Mouse (Mus musculus): Measurements from ENCODE around the gene Henmt1. TPM values are rescaled to one million over a fixed set of nuclear protein-coding genes. Genes with fewer than 3 reads are reported as not detected.
A peak's percentile ranks its signal among the peaks of the same experiment; 100 is the strongest.

Henmt1 gene
- polyA plus RNA-seq, 1 experiment from 2014 or later, result 0.56 TPM

DNA sequence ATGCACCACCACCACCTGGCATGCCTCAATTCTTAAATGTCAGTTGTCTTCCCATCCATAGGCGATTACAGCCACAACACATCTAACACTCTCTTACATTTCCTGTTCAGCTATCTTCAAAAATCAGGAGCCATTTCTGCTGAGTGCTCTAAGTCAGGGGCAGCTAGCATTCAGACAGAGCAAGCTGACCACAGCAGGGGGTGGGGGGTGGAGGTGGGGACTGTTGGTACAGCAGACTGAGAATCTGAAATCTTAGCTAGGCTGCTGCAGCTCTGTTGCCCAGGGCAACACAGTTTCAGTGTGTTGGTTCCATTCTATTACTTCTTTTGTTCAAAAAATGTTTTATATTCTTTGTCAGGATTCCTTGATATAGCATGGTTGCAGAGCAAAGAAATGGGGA is 46.9 kb downstream of the Henmt1 start:
- no peaks in the 10 kb centered on the region for H3K9me3 ChIP-seq
- H3K27ac ChIP-seq, result 0 out of 2 replicates have a peak overlapping the region, but pooled peaks have one; percentile 51
- no peak overlapping the region for H3K4me2 ChIP-seq
- H3K36me3 ChIP-seq (replicated peaks), result peaks cover 12% of the 10 kb centered on the region
- peaks cover 13% of the 10 kb centered on the region for H3K4me1 ChIP-seq
- no peaks in the 10 kb centered on the region for H3K27me3 ChIP-seq
- peak; percentile 61 for ATAC-seq (ENCODE audit: low FRiP score)
- 84% methylated on average over 1 of the region's 1 CpGs for WGBS
- no peak overlapping the region for H3K9ac ChIP-seq
- no peak overlapping the region for H3K4me3 ChIP-seq (replicated peaks)

DNA sequence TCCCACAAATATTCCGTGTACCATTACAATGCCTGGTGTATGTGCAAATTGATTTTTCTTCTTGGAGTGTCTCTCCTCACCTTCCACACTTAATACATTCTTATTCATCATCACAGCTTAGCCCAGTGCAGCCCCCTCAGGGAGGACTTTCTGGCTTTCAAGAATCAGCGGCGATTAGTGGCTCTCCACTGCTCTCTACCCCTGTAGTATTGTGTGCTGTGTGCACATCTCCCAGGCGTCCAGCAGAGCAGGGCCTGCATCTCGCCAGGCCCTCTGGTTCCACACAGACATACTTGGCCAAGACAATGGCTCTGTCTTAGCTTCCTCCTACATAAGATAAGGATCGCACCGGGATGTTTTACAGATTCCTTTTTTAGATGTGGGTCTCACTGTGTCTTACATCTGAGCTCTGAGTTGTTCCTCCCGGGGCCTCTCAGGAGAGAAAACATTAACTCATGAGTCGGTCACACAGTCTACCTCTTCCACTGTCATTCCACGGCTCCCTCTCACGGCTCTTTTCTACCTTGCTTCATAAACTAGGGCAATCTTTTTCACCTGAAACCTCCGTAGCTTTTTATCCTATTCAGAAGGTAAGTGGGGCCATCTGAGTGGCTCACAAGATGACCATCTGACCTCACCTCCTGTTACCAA is 47.5 kb downstream of the Henmt1 start:
- no peaks in the 10 kb centered on the region for H3K27me3 ChIP-seq
- ATAC-seq (ENCODE audit: low FRiP score), result peak; percentile 51
- 64% methylated on average over 12 of the region's 12 CpGs for WGBS
- no peak overlapping the region for H3K4me2 ChIP-seq
- no peaks in the 10 kb centered on the region for H3K9me3 ChIP-seq
- H3K4me1 ChIP-seq, result peaks cover 13% of the 10 kb centered on the region
- peaks cover 17% of the 10 kb centered on the region for H3K36me3 ChIP-seq (replicated peaks)
- H3K4me3 ChIP-seq (replicated peaks), result no peak overlapping the region
- H3K9ac ChIP-seq, result no peak overlapping the region
- peak overlapping the region; percentile 51 for H3K27ac ChIP-seq

DNA sequence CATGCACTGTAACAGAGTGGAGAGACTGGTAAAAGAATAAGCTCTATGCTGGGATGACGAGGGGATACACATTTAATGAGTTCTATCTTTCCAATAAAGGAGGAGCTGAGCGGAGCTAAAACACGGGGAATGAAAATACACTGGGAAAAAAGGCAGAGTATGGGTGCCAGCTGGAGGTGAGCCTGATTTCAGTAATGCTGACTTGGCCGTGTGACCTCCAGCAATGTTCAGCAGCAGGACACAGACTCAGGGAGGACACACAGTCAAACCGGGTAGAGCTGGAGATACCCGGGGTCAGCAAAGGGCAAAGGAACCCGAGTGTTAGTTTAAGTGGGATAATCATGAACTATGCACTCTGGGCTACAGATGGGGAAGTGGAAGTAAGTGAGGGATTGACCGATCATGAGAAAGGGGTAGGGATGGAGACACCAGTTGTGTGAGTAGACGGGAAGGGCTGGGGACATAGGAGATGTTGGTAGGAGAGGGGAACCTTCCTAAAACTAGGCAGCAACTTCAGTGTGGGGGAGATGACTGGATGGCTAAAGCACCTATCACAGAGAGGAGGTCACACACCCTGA is 50.4 kb downstream of the Henmt1 start:
- Histone ChIP-seq H3K4me3 (replicated peaks) (no peak overlapping the region), H3K27ac (no peak overlapping the region), H3K36me3 (replicated peaks) (peaks cover 17% of the 10 kb centered on the region), H3K4me2 (no peak overlapping the region), H3K9ac (no peak overlapping the region), H3K9me3 (no peaks in the 10 kb centered on the region), H3K27me3 (no peaks in the 10 kb centered on the region), H3K4me1 (peaks cover 13% of the 10 kb centered on the region)
- 91% methylated on average over 9 of the region's 9 CpGs for WGBS
- ATAC-seq (ENCODE audit: low FRiP score), result no peak

- Histone ChIP-seq H3K27ac (no peak overlapping the region), H3K36me3 (replicated peaks) (peaks cover 11% of the 10 kb centered on the region), H3K4me2 (no peak overlapping the region), H3K9me3 (no peaks in the 10 kb centered on the region), H3K9ac (no peak overlapping the region), H3K4me1 (no peaks in the 10 kb centered on the region), H3K27me3 (no peaks in the 10 kb centered on the region), H3K4me3 (replicated peaks) (no peak overlapping the region)
- 94% methylated on average over 2 of the region's 2 CpGs for WGBS
- ATAC-seq (ENCODE audit: low FRiP score), result no peak
Observed at GRCm38 (mm10) chr3:108994477-108994876, 54.8 kb downstream of the Henmt1 start.

DNA sequence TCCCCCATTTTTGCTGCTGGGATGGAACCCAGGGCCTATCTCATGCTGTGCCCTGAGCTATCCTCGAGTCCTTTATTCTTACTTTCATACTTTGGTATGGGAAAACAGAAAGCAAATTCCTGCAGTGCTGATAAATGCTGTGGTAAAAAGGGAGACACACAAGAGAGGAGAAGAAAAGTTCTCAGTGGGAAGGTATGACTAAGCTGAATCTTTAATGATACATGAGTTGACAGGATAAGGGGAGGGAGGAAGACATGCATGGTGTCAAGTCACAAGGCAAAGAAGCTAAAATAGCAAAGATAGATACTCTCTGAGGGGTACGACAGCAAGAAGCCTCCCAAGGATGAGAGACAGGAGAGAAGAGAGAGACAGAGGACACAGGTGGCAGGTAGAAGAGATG is 55.7 kb downstream of the Henmt1 start:
- Histone ChIP-seq H3K4me3 (replicated peaks) (no peak overlapping the region), H3K4me1 (no peaks in the 10 kb centered on the region), H3K36me3 (replicated peaks) (peaks cover 12% of the 10 kb centered on the region), H3K4me2 (no peak overlapping the region), H3K27ac (no peak overlapping the region), H3K9me3 (no peaks in the 10 kb centered on the region), H3K27me3 (no peaks in the 10 kb centered on the region), H3K9ac (no peak overlapping the region)
- ATAC-seq (ENCODE audit: low FRiP score), result no peak
- 87% methylated on average over 2 of the region's 2 CpGs for WGBS

- WGBS, result 88% methylated on average over 11 of the region's 11 CpGs
- H3K9me3 ChIP-seq, result no peaks in the 10 kb centered on the region
- no peak overlapping the region for H3K9ac ChIP-seq
- no peak for ATAC-seq (ENCODE audit: low FRiP score)
- no peaks in the 10 kb centered on the region for H3K4me1 ChIP-seq
- H3K4me3 ChIP-seq (replicated peaks), result no peak overlapping the region
- no peaks in the 10 kb centered on the region for H3K27me3 ChIP-seq
- peaks cover 12% of the 10 kb centered on the region for H3K36me3 ChIP-seq (replicated peaks)
- no peak overlapping the region for H3K4me2 ChIP-seq
- no peak overlapping the region for H3K27ac ChIP-seq
Observed at GRCm38 (mm10) chr3:108997284-108997683, 57.6 kb downstream of the Henmt1 start.

DNA sequence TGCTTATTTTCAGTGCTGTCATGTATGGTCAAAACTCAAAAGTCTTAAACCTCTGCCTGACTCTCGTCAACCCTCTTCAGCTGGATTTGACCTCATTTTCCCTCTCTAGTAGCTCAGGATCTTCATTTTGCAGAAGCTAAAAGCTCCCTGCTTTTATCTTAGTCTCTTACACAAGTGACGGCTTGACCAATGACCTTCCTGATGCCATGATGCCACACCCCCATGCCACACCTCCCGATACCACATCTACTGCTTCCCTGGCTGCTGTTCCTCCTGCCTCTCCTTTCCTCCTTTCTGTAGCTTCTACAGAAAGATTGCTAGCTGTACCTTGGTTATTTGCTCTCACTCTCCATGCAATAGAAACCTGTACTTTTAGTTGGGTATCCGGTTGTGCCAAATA is 58.1 kb downstream of the Henmt1 start:
- H3K27ac ChIP-seq, result no peak overlapping the region
- H3K4me1 ChIP-seq, result no peaks in the 10 kb centered on the region
- H3K27me3 ChIP-seq, result no peaks in the 10 kb centered on the region
- ATAC-seq (ENCODE audit: low FRiP score), result no peak
- H3K9ac ChIP-seq, result no peak overlapping the region
- 75% methylated on average over 4 of the region's 4 CpGs for WGBS
- no peak overlapping the region for H3K4me3 ChIP-seq (replicated peaks)
- no peaks in the 10 kb centered on the region for H3K9me3 ChIP-seq
- H3K36me3 ChIP-seq (replicated peaks), result peaks cover 17% of the 10 kb centered on the region
- no peak overlapping the region for H3K4me2 ChIP-seq

GRCm38 (mm10) chr3:108999173-108999572 is 59.5 kb downstream of the Henmt1 start:
- ATAC-seq (ENCODE audit: low FRiP score), result no peak
- 90% methylated on average over 1 of the region's 1 CpGs for WGBS
- no peak overlapping the region for H3K4me2 ChIP-seq
- H3K4me3 ChIP-seq (replicated peaks), result no peak overlapping the region
- H3K27me3 ChIP-seq, result no peaks in the 10 kb centered on the region
- H3K27ac ChIP-seq, result no peak overlapping the region
- H3K9ac ChIP-seq, result no peak overlapping the region
- H3K36me3 ChIP-seq (replicated peaks), result peaks cover 17% of the 10 kb centered on the region
- H3K4me1 ChIP-seq, result no peaks in the 10 kb centered on the region
- H3K9me3 ChIP-seq, result no peaks in the 10 kb centered on the region

- Histone ChIP-seq H3K27ac (no peak overlapping the region), H3K36me3 (replicated peaks) (peaks cover 9% of the 10 kb centered on the region), H3K27me3 (no peaks in the 10 kb centered on the region), H3K9ac (no peak overlapping the region), H3K9me3 (no peaks in the 10 kb centered on the region), H3K4me2 (no peak overlapping the region), H3K4me1 (no peaks in the 10 kb centered on the region), H3K4me3 (replicated peaks) (no peak overlapping the region)
- ATAC-seq (ENCODE audit: low FRiP score), result no peak
- 89% methylated on average over 5 of the region's 5 CpGs for WGBS
Observed at GRCm38 (mm10) chr3:109005777-109006176, 66.1 kb downstream of the Henmt1 start.

DNA sequence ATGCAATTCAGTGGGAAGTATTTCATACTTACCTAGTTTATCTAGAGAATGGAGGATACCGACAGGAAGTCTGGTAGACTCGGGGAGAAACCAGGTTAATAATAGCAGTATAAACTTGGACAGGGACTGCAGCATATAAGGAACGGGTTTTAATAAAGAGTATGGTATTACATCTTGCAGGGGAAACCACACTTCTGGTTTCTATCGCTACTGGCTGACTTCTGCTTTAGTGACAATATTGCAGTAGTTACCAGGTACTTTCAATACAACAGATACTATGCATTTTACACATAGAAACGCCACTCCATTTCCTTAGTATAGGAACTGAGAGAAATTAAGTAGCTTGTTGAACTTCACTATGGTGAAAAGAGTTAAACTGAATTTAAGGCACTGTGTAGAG is 68.5 kb downstream of the Henmt1 start:
- no peak for ATAC-seq (ENCODE audit: low FRiP score)
- no peak overlapping the region for H3K27ac ChIP-seq
- H3K9ac ChIP-seq, result no peak overlapping the region
- no peak overlapping the region for H3K4me2 ChIP-seq
- H3K36me3 ChIP-seq (replicated peaks), result no peaks in the 10 kb centered on the region
- H3K4me1 ChIP-seq, result no peaks in the 10 kb centered on the region
- no peaks in the 10 kb centered on the region for H3K27me3 ChIP-seq
- H3K4me3 ChIP-seq (replicated peaks), result no peak overlapping the region
- WGBS, result 91% methylated on average over 5 of the region's 5 CpGs
- H3K9me3 ChIP-seq, result no peaks in the 10 kb centered on the region

Other genes with a start within 250 kb of the Henmt1 start
- gene Gpsm2, start 217.6 kb upstream of the Henmt1 start, polyA plus RNA-seq (2016; fragmentation: Nextera tagmentation; extraction: Ambion mirVana), result 103 and 110 TPM in 2 replicates
- 0.04 TPM in 1 of 2 replicates, not detected in the other for gene Aknad1, start 200.2 kb upstream of the Henmt1 start, polyA plus RNA-seq (2016; fragmentation: Nextera tagmentation; extraction: Ambion mirVana)
- gene Stxbp3, start 99.3 kb upstream of the Henmt1 start, polyA plus RNA-seq (2016; fragmentation: Nextera tagmentation; extraction: Ambion mirVana), result 21.3 and 23.1 TPM in 2 replicates
- gene Fndc7, start 49.9 kb upstream of the Henmt1 start, polyA plus RNA-seq (2016; fragmentation: Nextera tagmentation; extraction: Ambion mirVana), result 0.22 TPM in 1 of 2 replicates, not detected in the other
- 85.1 and 87.0 TPM in 2 replicates for gene Prpf38b, start 28.1 kb upstream of the Henmt1 start, polyA plus RNA-seq (2016; fragmentation: Nextera tagmentation; extraction: Ambion mirVana)
- gene Gm9857, start 572 bp downstream of the Henmt1 start, polyA plus RNA-seq (2016; fragmentation: Nextera tagmentation; extraction: Ambion mirVana), result not detected in 2 replicates
- gene Fam102b, start 87.7 kb downstream of the Henmt1 start, polyA plus RNA-seq (2016; fragmentation: Nextera tagmentation; extraction: Ambion mirVana), result 5.5 and 8.9 TPM in 2 replicates
- 0.11 TPM in 1 of 2 replicates, not detected in the other for gene Slc25a54, start 140.6 kb downstream of the Henmt1 start, polyA plus RNA-seq (2016; fragmentation: Nextera tagmentation; extraction: Ambion mirVana)
- 17.1 and 21.5 TPM in 2 replicates for gene Slc25a24, start 183.3 kb downstream of the Henmt1 start, polyA plus RNA-seq (2016; fragmentation: Nextera tagmentation; extraction: Ambion mirVana)

All from forebrain, embryonic 12.5 days (tissue).